Mouse (Mus musculus) layer of hippocampus, postnatal 25 days (tissue): Measurements from ENCODE around the gene Apol10b. TPM values are rescaled to one million over a fixed set of nuclear protein-coding genes. Genes with fewer than 3 reads are reported as not detected.

Experiments used
- total RNA-seq, 2 experiments: library from RNA; stranded (reverse); gene quantifications; 2 replicates each; pipeline ENCODE4 v1.2.3; 2021

Apol10b gene
- total RNA-seq, 2 experiments from 2014 or later = 0.10 TPM; not detected in 1

Other genes with a start within 250 kb of the Apol10b start
- not detected for gene Apol7a, start 197.0 kb downstream of the Apol10b start, total RNA-seq
- not detected for gene Apol9a, start 185.0 kb downstream of the Apol10b start, total RNA-seq
- gene Apol7b, start 148.6 kb downstream of the Apol10b start, total RNA-seq = not detected
- not detected for gene Apol10a, start 119.1 kb downstream of the Apol10b start, total RNA-seq
- not detected for gene Apol11a, start 87.9 kb downstream of the Apol10b start, total RNA-seq
- not detected for gene Apol7c, start 62.8 kb downstream of the Apol10b start, total RNA-seq
- gene 1700025B11Rik, start 34.2 kb downstream of the Apol10b start, total RNA-seq = not detected
- not detected for gene Gm36245, start 3.1 kb upstream of the Apol10b start, total RNA-seq
- not detected for gene Apol11b, start 47.2 kb upstream of the Apol10b start, total RNA-seq
- gene Apol7e, start 102.7 kb upstream of the Apol10b start, total RNA-seq = not detected
- gene Apol9b, start 132.9 kb upstream of the Apol10b start, total RNA-seq = not detected
- 1 to 10 TPM; 4.0 to 4.8 TPM for gene Apol8, start 160.9 kb upstream of the Apol10b start, total RNA-seq
- 10 to 100 TPM; 75.0 to 90.2 TPM for gene Myh9, start 246.1 kb upstream of the Apol10b start, total RNA-seq